Mouse (Mus musculus) CH12.LX (cell line): ENCODE results near the gene Dppa1. TPM values are rescaled to one million over a fixed set of nuclear protein-coding genes. Genes with fewer than 3 reads are reported as not detected.

Experiments
- DNase-seq: peaks from one replicate; pipeline ENCODE4 v3.0.0-alpha.2; 2013; ENCODE audit errors: extremely low read depth
- H3K27ac ChIP-seq: 2 replicates; pipeline ENCODE4 v1.5.1; 2012; ENCODE audit warnings: low read depth, mild to moderate bottlenecking, control low read depth, moderate library complexity; ENCODE audit not compliant: insufficient read depth
- H3K27me3 ChIP-seq: replicated peaks from 2 replicates; pipeline ENCODE3; 2012; ENCODE audit warnings: inconsistent platforms
- H3K36me3 ChIP-seq, 2 experiments: replicated peaks in 1 of 2; 2 replicates each; pipeline versions ENCODE3 to v1.6.1; 2012; ENCODE audit warnings: inconsistent platforms in 1 of 2, low read length in 1 of 2, mild to moderate bottlenecking in 1 of 2, mixed read lengths in 1 of 2, moderate library complexity in 1 of 2; ENCODE audit not compliant: control insufficient read depth in 1 of 2, insufficient read depth in 1 of 2
- H3K4me1 ChIP-seq, 2 experiments: 2 replicates each; pipeline ENCODE4 v1.6.1; 2012; ENCODE audit warnings: inconsistent platforms in 1 of 2, moderate library complexity in 1 of 2; ENCODE audit not compliant: insufficient read depth in 2 of 2, control insufficient read depth in 1 of 2
- H3K4me2 ChIP-seq: 2 replicates; pipeline ENCODE4 v1.6.1; 2012; ENCODE audit warnings: low read depth, mild to moderate bottlenecking, control low read depth; ENCODE audit not compliant: poor library complexity, insufficient read depth, severe bottlenecking
- H3K4me3 ChIP-seq, 3 experiments: fragments of 150-350 bp in 1 of 3; sonication (generic) in 1 of 3; replicated peaks in 1 of 3; 2 replicates each; pipeline versions ENCODE3 to v1.5.1; 2011 to 2012; ENCODE audit warnings: low read depth in 2 of 3, low read length in 2 of 3, mild to moderate bottlenecking in 2 of 3, moderate library complexity in 2 of 3, control low read depth in 1 of 3, improper control_type of control experiment in 1 of 3, inconsistent platforms in 1 of 3, mixed read lengths in 1 of 3; ENCODE audit not compliant: poor library complexity in 1 of 3
- H3K79me2 ChIP-seq: replicated peaks from 2 replicates; pipeline ENCODE4 v1.6.1; 2012; ENCODE audit warnings: mild to moderate bottlenecking, moderate library complexity; ENCODE audit not compliant: control insufficient read depth, poor library complexity, insufficient read depth, severe bottlenecking; ENCODE audit errors: extremely low read depth
- H3K9ac ChIP-seq: 2 replicates; pipeline ENCODE4 v1.6.1; 2012; ENCODE audit warnings: low read depth, mild to moderate bottlenecking, control low read depth, moderate library complexity; ENCODE audit not compliant: insufficient read depth
- H3K9me3 ChIP-seq: replicated peaks from 2 replicates; pipeline ENCODE3; 2012; ENCODE audit warnings: low read length, inconsistent platforms, mixed read lengths
- BHLHE40 ChIP-seq: IDR thresholded peaks from 2 replicates; pipeline ENCODE4 v1.6.1; 2011; ENCODE audit warnings: mild to moderate bottlenecking, low read depth, low read length, improper control_type of control experiment
- CHD1 ChIP-seq: IDR thresholded peaks from 2 replicates; pipeline ENCODE4 v1.6.1; 2012; ENCODE audit warnings: low read depth, low read length, improper control_type of control experiment, inconsistent platforms
- CHD2 ChIP-seq: IDR thresholded peaks from 2 replicates; pipeline ENCODE4 v1.6.1; 2011; ENCODE audit warnings: low read length, improper control_type of control experiment
- EP300 ChIP-seq: IDR thresholded peaks from 2 replicates; pipeline ENCODE4 v1.6.1; 2011; ENCODE audit warnings: low read length, improper control_type of control experiment
- GABPA ChIP-seq: IDR thresholded peaks from 2 replicates; pipeline ENCODE4 v1.6.1; 2012; ENCODE audit warnings: low read depth, low read length, improper control_type of control experiment, inconsistent platforms; ENCODE audit not compliant: insufficient replicate concordance
- JUN ChIP-seq: IDR thresholded peaks from 2 replicates; pipeline ENCODE4 v1.6.1; 2011; ENCODE audit warnings: low read depth, mild to moderate bottlenecking, low read length, improper control_type of control experiment, moderate library complexity; ENCODE audit not compliant: insufficient read depth
- JUND ChIP-seq: conservative IDR thresholded peaks from 2 replicates; pipeline ENCODE4 v1.6.1; 2011; ENCODE audit warnings: low read depth, low read length, improper control_type of control experiment
- KAT2A ChIP-seq: IDR thresholded peaks from 2 replicates; pipeline ENCODE4 v1.6.1; 2012; ENCODE audit warnings: low read length, improper control_type of control experiment, inconsistent platforms; ENCODE audit not compliant: insufficient replicate concordance
- MAX ChIP-seq: IDR thresholded peaks from 2 replicates; pipeline ENCODE4 v1.6.1; 2011; ENCODE audit warnings: low read length, improper control_type of control experiment
- MEF2A ChIP-seq: IDR thresholded peaks from 2 replicates; pipeline ENCODE4 v1.6.1; 2014; ENCODE audit warnings: low read depth, mild to moderate bottlenecking, inconsistent platforms, low read length, improper control_type of control experiment, borderline replicate concordance
- MYC ChIP-seq: IDR thresholded peaks from 2 replicates; pipeline ENCODE4 v1.6.1; 2011; ENCODE audit warnings: low read depth, mild to moderate bottlenecking, improper control_type of control experiment, low read length
- PAX5 ChIP-seq: IDR thresholded peaks from 2 replicates; pipeline ENCODE4 v1.6.1; 2012; ENCODE audit warnings: low read length, inconsistent platforms, mixed read lengths
- POLR2AphosphoS2 ChIP-seq: IDR thresholded peaks from 2 replicates; pipeline ENCODE4 v1.6.1; 2011; ENCODE audit warnings: low read depth, low read length, improper control_type of control experiment
- RCOR1 ChIP-seq: conservative IDR thresholded peaks from 2 replicates; pipeline ENCODE4 v1.6.1; 2012; ENCODE audit warnings: low read depth, mild to moderate bottlenecking, inconsistent platforms, low read length, improper control_type of control experiment
- TBP ChIP-seq: conservative IDR thresholded peaks from 2 replicates; pipeline ENCODE4 v1.6.1; 2011; ENCODE audit warnings: low read depth, low read length, improper control_type of control experiment
- TCF12 ChIP-seq: IDR thresholded peaks from 2 replicates; pipeline ENCODE4 v1.6.1; 2014; ENCODE audit warnings: low read depth, mild to moderate bottlenecking, inconsistent platforms, low read length, improper control_type of control experiment
- UBTF ChIP-seq: IDR thresholded peaks from 2 replicates; pipeline ENCODE4 v1.6.1; 2012; ENCODE audit warnings: low read depth, mild to moderate bottlenecking, inconsistent platforms, low read length, improper control_type of control experiment, moderate library complexity
- USF1 ChIP-seq: IDR thresholded peaks from 2 replicates; pipeline ENCODE4 v1.6.1; 2014; ENCODE audit warnings: low read depth, mild to moderate bottlenecking, inconsistent platforms, low read length, improper control_type of control experiment
- ZC3H11A ChIP-seq: IDR thresholded peaks from 2 replicates; pipeline ENCODE4 v1.6.1; 2012; ENCODE audit warnings: low read depth, mild to moderate bottlenecking, inconsistent platforms, low read length, improper control_type of control experiment
- ZMIZ1 ChIP-seq: IDR thresholded peaks from 2 replicates; pipeline ENCODE4 v1.6.1; 2012; ENCODE audit warnings: low read depth, mild to moderate bottlenecking, inconsistent platforms, low read length, improper control_type of control experiment
- dilution Hi-C: fragments of 300-500 bp; cut with MboI; formaldehyde crosslinking; loops from 2 replicates; pipeline ENCODE4 v1.14.3; 2020; ENCODE audit warnings: low sequenced_read_pairs; ENCODE audit not compliant: extremely low pct_unique_long_range_greater_than_20kb, extremely low pct_ligation_motif_present
- in situ Hi-C: fragments of 300-500 bp; cut with MboI; formaldehyde crosslinking; loops from 3 replicates; pipeline ENCODE4 v1.14.3; 2019; ENCODE audit warnings: low sequenced_read_pairs, low pct_ligation_motif_present, low pct_unique_long_range_greater_than_20kb, mixed read lengths
- polyA plus RNA-seq: library from polyadenylated mRNA; unstranded; fragments of >175 nt; gene quantifications from 2 replicates; pipeline ENCODE4 v1.2.1, GENCODE M21; 2012; ENCODE audit warnings: low read depth; ENCODE audit not compliant: insufficient read length
- total RNA-seq, 2 experiments: library from RNA; depleted of rRNA; stranded (reverse); fragments of 300-350 nt in 1 of 2; fragments of >200 nt in 1 of 2; gene quantifications; 2 replicates each; pipeline ENCODE4 v1.2.3; 2012 to 2014

Dppa1 gene
- total and polyA plus RNA-seq, 3 experiments, result not detected

DNA sequence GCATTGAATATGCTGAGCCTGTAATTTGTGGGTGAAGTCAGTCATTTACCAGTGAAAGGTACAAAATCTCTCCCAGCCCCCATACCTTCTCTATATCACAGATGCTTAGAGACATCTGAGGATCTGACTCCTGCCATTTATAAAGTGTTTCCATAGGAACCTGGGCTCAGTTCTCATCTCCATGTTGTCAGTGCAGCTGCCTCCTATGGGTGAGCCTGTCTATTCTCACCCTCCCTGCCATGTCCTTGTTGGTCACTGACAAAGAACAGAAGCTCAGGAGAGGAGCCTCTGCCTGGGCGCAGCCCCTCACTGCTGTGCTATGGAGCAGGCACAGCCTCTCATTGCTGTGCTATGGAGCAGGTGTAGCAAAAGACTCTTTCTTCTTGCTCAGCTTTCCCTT, 9.1 kb downstream of the Dppa1 start:
- dilution Hi-C loops (no loop called here), in situ Hi-C loops (loop anchor here (10.0 kb wide), 1 partner anchor 65 kb away; no protein-coding TSS in a partner anchor)
- H3K4me2 ChIP-seq, result no peak overlapping the region
- H3K79me2 ChIP-seq, result no peaks in the 10 kb centered on the region
- DNase-seq, result no peak
- no peak for TF ChIP-seq CHD1
- no peak for TF ChIP-seq RCOR1
- no peak for TF ChIP-seq MEF2A
- TF ChIP-seq UBTF, result no peak
- no peak for TF ChIP-seq TBP
- TF ChIP-seq JUND, result no peak
- no peak for TF ChIP-seq JUN
- no peak for TF ChIP-seq BHLHE40
- TF ChIP-seq MYC, result no peak
- TF ChIP-seq MAX, result no peak
- H3K9me3 ChIP-seq, result no peaks in the 10 kb centered on the region
- H3K27ac ChIP-seq, result no peak overlapping the region
- peaks cover 0 to 6% of the 10 kb centered on the region in 2 experiments; a peak in 3 of 4 replicates for H3K4me1 ChIP-seq
- no peaks in the 10 kb centered on the region for H3K27me3 ChIP-seq
- no peak overlapping the region for H3K4me3 ChIP-seq
- no peaks in the 10 kb centered on the region for H3K36me3 ChIP-seq
- H3K9ac ChIP-seq, result no peak overlapping the region

DNA sequence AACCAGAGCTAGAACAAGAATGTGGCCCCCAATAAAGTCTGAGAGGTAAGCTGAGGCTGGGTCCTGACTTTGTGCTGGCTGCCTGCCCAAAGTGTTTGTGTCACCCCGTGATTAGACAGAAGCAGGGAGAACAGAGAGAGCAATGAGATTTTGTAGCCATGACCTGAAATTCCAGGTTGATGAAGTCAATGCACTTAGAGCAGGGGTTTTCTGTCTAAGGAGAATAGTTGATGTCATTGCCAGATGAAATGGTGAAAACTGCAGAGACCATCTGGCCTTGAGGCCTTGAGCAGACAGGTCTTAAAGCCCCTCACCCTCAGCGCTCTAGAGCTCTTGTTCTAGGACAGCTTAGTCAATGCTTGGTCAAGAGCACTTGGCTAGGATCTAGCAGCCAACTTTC, 36.6 kb downstream of the Dppa1 start:
- no peak for TF ChIP-seq ZC3H11A
- TF ChIP-seq UBTF, result no peak
- dilution Hi-C loops (no loop called here), in situ Hi-C loops (loop anchor here (10.0 kb wide), 1 partner anchor 142 kb away; the partner anchor contains the start of gene Havcr1)

DNA sequence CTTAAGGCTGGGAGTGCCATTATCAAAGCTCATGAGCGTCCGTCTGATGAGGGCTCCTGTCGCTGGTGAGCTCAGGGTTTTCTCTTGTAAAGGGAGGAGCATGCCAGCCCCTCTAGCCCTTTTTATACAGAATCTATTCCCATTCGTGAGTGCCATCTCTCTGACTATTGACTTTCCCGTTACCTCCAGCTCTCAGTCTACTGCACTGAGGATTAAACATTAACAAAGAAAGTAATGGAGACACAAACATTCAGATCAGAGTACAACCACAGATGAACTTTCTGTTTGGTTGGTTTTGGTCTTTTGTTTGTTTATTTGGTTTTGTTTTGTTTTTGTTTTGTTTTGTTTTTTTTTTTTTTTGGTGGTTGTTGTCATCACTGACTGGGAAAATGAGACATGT, 46.3 kb downstream of the Dppa1 start:
- Histone ChIP-seq H3K27me3 (peaks cover 2% of the 10 kb centered on the region), H3K9ac (no peak overlapping the region), H3K4me1 (peaks cover 0 to 5% of the 10 kb centered on the region in 2 experiments; a peak in 1 of 4 replicates), H3K36me3 (no peaks in the 10 kb centered on the region), H3K27ac (no peak overlapping the region), H3K4me2 (no peak overlapping the region), H3K79me2 (no peaks in the 10 kb centered on the region), H3K4me3 (no peak overlapping the region), H3K9me3 (no peaks in the 10 kb centered on the region)
- in situ Hi-C loops, result no loop called here
- dilution Hi-C loops, result no loop called here
- DNase-seq, result no peak
- TF ChIP-seq CHD2 (no peak), ZMIZ1 (no peak), PAX5 (no peak), EP300 (no peak), GABPA (no peak), POLR2AphosphoS2 (no peak), KAT2A (no peak), USF1 (no peak), TCF12 (no peak), CHD1 (no peak), TBP (no peak), RCOR1 (no peak)

More for the DNA sequence above, 36.6 kb downstream of the Dppa1 start:
- Histone ChIP-seq H3K9ac (no peak overlapping the region), H3K4me1 (no peaks in the 10 kb centered on the region), H3K4me3 (no peak overlapping the region), H3K79me2 (no peaks in the 10 kb centered on the region), H3K27me3 (peaks cover 3% of the 10 kb centered on the region), H3K36me3 (no peaks in the 10 kb centered on the region), H3K27ac (no peak overlapping the region), H3K4me2 (no peak overlapping the region), H3K9me3 (no peaks in the 10 kb centered on the region)
- DNase-seq, result no peak
